Mouse (Mus musculus): ENCODE data around the gene 2010111I01Rik. TPM values are rescaled to one million over a fixed set of nuclear protein-coding genes. Genes with fewer than 3 reads are reported as not detected.

The 2010111I01Rik gene
- total and polyA plus RNA-seq, 3 experiments: 13.3 to 19.8 (median 14.4) TPM

DNA sequence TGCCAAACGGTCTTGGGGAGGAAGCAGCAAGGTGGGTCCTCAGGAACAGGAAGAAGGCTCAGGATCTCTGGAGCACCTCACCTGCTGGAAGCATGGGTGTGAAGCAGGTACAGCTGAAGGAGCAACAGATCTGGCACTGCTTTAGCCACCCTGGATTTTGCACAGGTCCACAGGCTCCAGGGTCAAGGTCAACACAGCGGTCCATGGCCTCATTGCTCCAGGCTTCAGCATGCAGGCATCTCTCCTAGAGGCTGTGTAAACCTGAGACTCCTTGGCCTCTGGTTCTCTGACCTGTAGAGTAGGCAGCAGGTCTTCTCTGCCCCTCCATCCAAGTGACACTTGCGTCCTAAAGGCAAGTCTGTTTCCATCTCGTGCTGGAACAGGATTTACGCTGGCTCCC is 334.2 kb downstream of the 2010111I01Rik start:
- no peaks in the 10 kb centered on the region for H3K9me3 ChIP-seq (replicated peaks; ENCODE audit: low read length)
- no peaks in the 10 kb centered on the region for H3K27me3 ChIP-seq (replicated peaks)
- no peaks in the 10 kb centered on the region for H3K4me1 ChIP-seq (ENCODE audit: control insufficient read depth in 1 of 2, insufficient read depth in 2 of 2)
- H3K79me2 ChIP-seq (replicated peaks; ENCODE audit: control insufficient read depth, extremely low read depth, insufficient read depth, poor library complexity, severe bottlenecking): no peaks in the 10 kb centered on the region
- H3K27ac ChIP-seq (ENCODE audit: insufficient read depth, low read depth): no peak overlapping the region
- no peak overlapping the region for H3K9ac ChIP-seq (ENCODE audit: insufficient read depth, low read depth)
- no peak for DNase-seq (ENCODE audit: extremely low read depth)
- H3K4me2 ChIP-seq (ENCODE audit: insufficient read depth, low read depth, poor library complexity, severe bottlenecking): no peak overlapping the region
- peaks cover 58 to 91% of the 10 kb centered on the region in 2 experiments for H3K36me3 ChIP-seq (replicated peaks in 1 of 2; ENCODE audit: control insufficient read depth in 1 of 2, insufficient read depth in 1 of 2, low read length in 1 of 2)
- no peak overlapping the region for H3K4me3 ChIP-seq (replicated peaks in 1 of 3; ENCODE audit: low read depth in 2 of 3, low read length in 2 of 3, poor library complexity in 1 of 3)
- TF ChIP-seq MAFK (IDR thresholded peaks at IDR 0.05; ENCODE audit: insufficient replicate concordance, low read length): no peak
- TF ChIP-seq BHLHE40 (IDR thresholded peaks at IDR 0.05; ENCODE audit: low read depth, low read length): no peak
- TF ChIP-seq PAX5 (IDR thresholded peaks at IDR 0.05; ENCODE audit: low read length): no peak
- no peak for TF ChIP-seq MYC (IDR thresholded peaks at IDR 0.05; ENCODE audit: low read depth, low read length)
- TF ChIP-seq E2F4 (IDR thresholded peaks at IDR 0.05; ENCODE audit: insufficient replicate concordance, low read depth, low read length): no peak
- no peak for TF ChIP-seq CTCF (conservative IDR thresholded peaks at IDR 0.05 in 1 of 2, IDR thresholded peaks at IDR 0.05 in 1 of 2; ENCODE audit: low read depth in 2 of 2, low read length in 2 of 2)
- TF ChIP-seq JUN (IDR thresholded peaks at IDR 0.05; ENCODE audit: insufficient read depth, low read depth, low read length): no peak
- TF ChIP-seq SMC3 (IDR thresholded peaks at IDR 0.05; ENCODE audit: low read depth, low read length): no peak
- TF ChIP-seq GABPA (IDR thresholded peaks at IDR 0.05; ENCODE audit: insufficient replicate concordance, low read depth, low read length): no peak
- no peak for TF ChIP-seq ETS1 (conservative IDR thresholded peaks at IDR 0.05; ENCODE audit: low read depth, low read length)
- TF ChIP-seq RAD21 (IDR thresholded peaks at IDR 0.05; ENCODE audit: low read depth, low read length): no peak
- TF ChIP-seq SIN3A (IDR thresholded peaks at IDR 0.05; ENCODE audit: low read length): no peak
- TF ChIP-seq ZC3H11A (IDR thresholded peaks at IDR 0.05; ENCODE audit: low read depth, low read length): no peak
- no peak for TF ChIP-seq TBP (conservative IDR thresholded peaks at IDR 0.05; ENCODE audit: low read depth, low read length)
- TF ChIP-seq UBTF (IDR thresholded peaks at IDR 0.05; ENCODE audit: low read depth, low read length): no peak
- no peak for TF ChIP-seq MXI1 (IDR thresholded peaks at IDR 0.05; ENCODE audit: low read depth, low read length)
- TF ChIP-seq POLR2A (IDR thresholded peaks at IDR 0.05; ENCODE audit: low read depth, low read length): no peak
- no peak for TF ChIP-seq EP300 (IDR thresholded peaks at IDR 0.05; ENCODE audit: low read length)
- dilution Hi-C loops (cut with MboI; ENCODE audit: extremely low pct_ligation_motif_present, extremely low pct_unique_long_range_greater_than_20kb, low sequenced_read_pairs) (no loop called here), in situ Hi-C loops (cut with MboI; ENCODE audit: low pct_ligation_motif_present, low pct_unique_long_range_greater_than_20kb, low sequenced_read_pairs) (no loop called here)

DNA sequence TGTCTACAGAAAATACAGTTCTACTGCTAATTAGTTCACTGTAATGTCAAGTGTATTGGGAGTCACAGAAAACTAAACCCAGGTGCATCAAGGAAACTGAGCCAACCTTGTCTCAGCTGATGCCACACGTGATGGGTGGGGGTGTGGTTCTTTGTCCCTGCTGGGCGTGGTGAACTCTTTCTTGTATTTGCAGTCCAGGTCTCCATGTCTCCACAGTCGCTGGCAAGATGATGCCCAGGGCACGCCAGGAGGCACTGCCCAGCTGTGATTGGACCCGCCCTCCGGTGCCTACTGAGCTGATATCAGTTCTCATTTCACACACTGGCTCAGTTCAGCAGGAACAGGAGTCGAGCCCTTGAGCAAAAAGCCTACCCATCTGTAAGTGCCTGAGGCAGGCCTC is 336.2 kb downstream of the 2010111I01Rik start:
- no peaks in the 10 kb centered on the region for H3K4me1 ChIP-seq (ENCODE audit: control insufficient read depth in 1 of 2, insufficient read depth in 2 of 2)
- H3K79me2 ChIP-seq (replicated peaks; ENCODE audit: control insufficient read depth, extremely low read depth, insufficient read depth, poor library complexity, severe bottlenecking): no peaks in the 10 kb centered on the region
- DNase-seq (ENCODE audit: extremely low read depth): no peak
- no peak overlapping the region for H3K4me3 ChIP-seq (replicated peaks in 1 of 3; ENCODE audit: low read depth in 2 of 3, low read length in 2 of 3, poor library complexity in 1 of 3)
- no peaks in the 10 kb centered on the region for H3K9me3 ChIP-seq (replicated peaks; ENCODE audit: low read length)
- dilution Hi-C loops (cut with MboI; ENCODE audit: extremely low pct_ligation_motif_present, extremely low pct_unique_long_range_greater_than_20kb, low sequenced_read_pairs) (no loop called here), in situ Hi-C loops (cut with MboI; ENCODE audit: low pct_ligation_motif_present, low pct_unique_long_range_greater_than_20kb, low sequenced_read_pairs) (no loop called here)
- H3K27me3 ChIP-seq (replicated peaks): no peaks in the 10 kb centered on the region
- peaks cover 67 to 97% of the 10 kb centered on the region in 2 experiments for H3K36me3 ChIP-seq (replicated peaks in 1 of 2; ENCODE audit: control insufficient read depth in 1 of 2, insufficient read depth in 1 of 2, low read length in 1 of 2)
- H3K9ac ChIP-seq (ENCODE audit: insufficient read depth, low read depth): no peak overlapping the region
- TF ChIP-seq JUN (IDR thresholded peaks at IDR 0.05; ENCODE audit: insufficient read depth, low read depth, low read length): no peak
- TF ChIP-seq MYC (IDR thresholded peaks at IDR 0.05; ENCODE audit: low read depth, low read length): no peak
- no peak for TF ChIP-seq POLR2A (IDR thresholded peaks at IDR 0.05; ENCODE audit: low read depth, low read length)
- TF ChIP-seq UBTF (IDR thresholded peaks at IDR 0.05; ENCODE audit: low read depth, low read length): no peak
- TF ChIP-seq CTCF (conservative IDR thresholded peaks at IDR 0.05 in 1 of 2, IDR thresholded peaks at IDR 0.05 in 1 of 2; ENCODE audit: low read depth in 2 of 2, low read length in 2 of 2): no peak
- TF ChIP-seq RCOR1 (conservative IDR thresholded peaks at IDR 0.05; ENCODE audit: low read depth, low read length): no peak
- TF ChIP-seq MAX (IDR thresholded peaks at IDR 0.05; ENCODE audit: low read length): no peak
- TF ChIP-seq SIN3A (IDR thresholded peaks at IDR 0.05; ENCODE audit: low read length): no peak
- TF ChIP-seq TCF12 (IDR thresholded peaks at IDR 0.05; ENCODE audit: low read depth, low read length): no peak
- TF ChIP-seq ZKSCAN1 (IDR thresholded peaks at IDR 0.05; ENCODE audit: borderline replicate concordance, low read depth, low read length): no peak
- no peak for TF ChIP-seq HCFC1 (IDR thresholded peaks at IDR 0.05; ENCODE audit: low read depth, low read length)
- no peak for TF ChIP-seq USF2 (conservative IDR thresholded peaks at IDR 0.05; ENCODE audit: low read depth, low read length)
- no peak for TF ChIP-seq MAZ (IDR thresholded peaks at IDR 0.05; ENCODE audit: low read depth, low read length)
- no peak for TF ChIP-seq RAD21 (IDR thresholded peaks at IDR 0.05; ENCODE audit: low read depth, low read length)
- TF ChIP-seq E2F4 (IDR thresholded peaks at IDR 0.05; ENCODE audit: insufficient replicate concordance, low read depth, low read length): no peak
- H3K27ac ChIP-seq (ENCODE audit: insufficient read depth, low read depth): no peak overlapping the region
- H3K4me2 ChIP-seq (ENCODE audit: insufficient read depth, low read depth, poor library complexity, severe bottlenecking): no peak overlapping the region

Measured in CH12.LX (cell line).